8 mouse cellular contexts compared by ENCODE assay signal in genomic region chr5:5379501-5379869, GRCm38 (mm10). TPM values are rescaled to one million over a fixed set of nuclear protein-coding genes. Genes with fewer than 3 reads are reported as not detected.
A peak's percentile ranks its signal among the peaks of the same experiment; 100 is the strongest.
DNase-seq lines count a peak whose midpoint lies in the region; ATAC-seq lines count a peak whose summit lies in the region.

No protein-coding gene starts in this region.

- no peaks in the 10 kb centered on the region for H3K36me3 ChIP-seq in kidney, embryonic 15.5 days
- no peaks in the 10 kb centered on the region for H3K36me3 ChIP-seq in hindbrain, embryonic 11.5 days (ENCODE audit: control insufficient read depth, insufficient read depth, low read length)
- no peaks in the 10 kb centered on the region for H3K36me3 ChIP-seq in midbrain, embryonic 10.5 days

- no peaks in the 10 kb centered on the region for H3K9me3 ChIP-seq in kidney, embryonic 15.5 days (replicated peaks)
- no peaks in the 10 kb centered on the region for H3K9me3 ChIP-seq in hindbrain, embryonic 11.5 days (ENCODE audit: control insufficient read depth, low read length)
- H3K9me3 ChIP-seq in midbrain, embryonic 10.5 days (replicated peaks) = no peaks in the 10 kb centered on the region

- peak overlapping the region; percentile 90 for H3K4me2 ChIP-seq in kidney, embryonic 15.5 days
- H3K4me2 ChIP-seq in hindbrain, embryonic 11.5 days (replicated peaks; ENCODE audit: low read depth, low read length) = peak overlapping the region; percentile 66

- peak overlapping the region; percentile 85 for H3K27ac ChIP-seq in kidney, embryonic 15.5 days
- peak overlapping the region; percentile 73 for H3K27ac ChIP-seq in brown adipose tissue, adult 24 weeks (replicated peaks; ENCODE audit: low read depth, low read length)
- H3K27ac ChIP-seq in hindbrain, embryonic 11.5 days (ENCODE audit: low read depth, low read length) = peak overlapping the region; percentile 95
- peak overlapping the region; percentile 96 for H3K27ac ChIP-seq in midbrain, embryonic 10.5 days (replicated peaks)

- DNase-seq in kidney, adult 8-10 months = no peak
- DNase-seq in hindbrain, embryonic 11.5 days (ENCODE audit: low spot score) = no peak
- DNase-seq in midbrain, embryonic 10.5 days (ENCODE audit: low spot score) = no peak
- DNase-seq in left cerebral cortex, adult 11 months (ENCODE audit: low spot score) = no peak
- no peak for DNase-seq in cerebellum, adult 18-20 months

- no peak for ATAC-seq in kidney, embryonic 15.5 days (replicated peaks; ENCODE audit: low FRiP score)
- no peak for ATAC-seq in hindbrain, embryonic 11.5 days (ENCODE audit: low FRiP score)
- ATAC-seq in frontal cortex, adult (ENCODE audit: low TSS enrichment) = no peak; the same call in 1 of the 2 replicates

- H3K4me1 ChIP-seq in kidney, embryonic 15.5 days = peaks cover 19% of the 10 kb centered on the region
- peaks cover 2% of the 10 kb centered on the region; the same call in 1 of the 2 replicates for H3K4me1 ChIP-seq in brown adipose tissue, adult 24 weeks (ENCODE audit: control insufficient read depth, insufficient read depth, insufficient read length, low read length)
- no peaks in the 10 kb centered on the region for H3K4me1 ChIP-seq in hindbrain, embryonic 11.5 days (replicated peaks; ENCODE audit: control insufficient read depth, insufficient read depth, low read length)
- H3K4me1 ChIP-seq in midbrain, embryonic 10.5 days = peaks cover 23% of the 10 kb centered on the region

- H3K9ac ChIP-seq in kidney, embryonic 15.5 days = peak overlapping the region; percentile 84
- peak overlapping the region; percentile 96 for H3K9ac ChIP-seq in hindbrain, embryonic 11.5 days (ENCODE audit: low read depth, low read length)

- H3K27me3 ChIP-seq in kidney, embryonic 15.5 days = no peaks in the 10 kb centered on the region
- H3K27me3 ChIP-seq in hindbrain, embryonic 11.5 days (ENCODE audit: control insufficient read depth, insufficient read depth, low read length) = no peaks in the 10 kb centered on the region
- H3K27me3 ChIP-seq in midbrain, embryonic 10.5 days (ENCODE audit: low read depth, poor library complexity, severe bottlenecking) = 0 out of 2 replicates have a peak, but pooled peaks cover 3% of the 10 kb centered on the region

- peak overlapping the region; percentile 79 for H3K4me3 ChIP-seq in kidney, embryonic 15.5 days (replicated peaks)
- H3K4me3 ChIP-seq in brown adipose tissue, adult 24 weeks (ENCODE audit: insufficient read depth, low read depth, low read length) = peak overlapping the region; percentile 78
- peak overlapping the region; percentile 79 for H3K4me3 ChIP-seq in hindbrain, embryonic 11.5 days (ENCODE audit: low read depth, low read length)
- peak overlapping the region; percentile 73 for H3K4me3 ChIP-seq in midbrain, embryonic 10.5 days

- WGBS in kidney, embryonic 15.5 days = under 1% methylated on average over 14 of the region's 14 CpGs
- under 1% methylated on average over 14 of the region's 14 CpGs for WGBS in hindbrain, embryonic 11.5 days
- WGBS in midbrain, embryonic 10.5 days = 1% methylated on average over 14 of the region's 14 CpGs

RNA-seq across cellular contexts. Expression of gene Cdk14, which starts 40.6 kb away (rescaled TPM):
- polyA plus RNA-seq in kidney, embryonic 15.5 days (2015; fragmentation: Nextera tagmentation; extraction: Ambion mirVana) = 12.2 and 13.8 TPM in 2 replicates
- 9.9 and 10.1 TPM in 2 replicates for polyA plus RNA-seq in brown adipose tissue, adult 24 weeks (2012; ENCODE audit: insufficient read depth, insufficient read length, missing spikeins)
- 33.7 and 35.7 TPM in 2 replicates for polyA plus RNA-seq in hindbrain, embryonic 11.5 days (2014; fragmentation: Nextera tagmentation; extraction: Ambion mirVana)
- polyA plus RNA-seq in midbrain, embryonic 10.5 days (2016; fragmentation: Nextera tagmentation; extraction: Ambion mirVana) = 10.3 and 15.8 TPM in 2 replicates
